Mouse (Mus musculus): Measurements from ENCODE around the gene Gm7879.

DNA sequence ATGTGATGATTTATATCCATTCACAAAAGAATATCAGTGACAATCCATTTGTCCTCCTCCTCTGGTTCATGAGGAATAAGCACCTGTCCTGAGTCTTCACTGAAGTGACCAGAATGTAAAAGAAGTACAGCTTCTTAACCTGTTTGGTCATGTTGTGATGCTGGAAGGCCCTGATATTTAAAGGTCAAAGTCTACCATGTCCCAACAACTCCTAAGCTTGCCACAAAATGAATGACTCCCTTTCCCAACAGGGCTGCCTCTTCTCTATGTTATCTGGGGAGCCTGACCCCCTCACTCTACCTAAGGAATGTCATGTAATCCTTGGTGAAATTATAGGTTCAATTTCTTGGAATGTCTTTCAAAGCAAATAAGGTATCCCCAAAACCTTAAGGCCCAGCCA, 14.8 kb downstream of the Gm7879 start:
- TF ChIP-seq CTCF (conservative IDR thresholded peaks at IDR 0.05; ENCODE audit: insufficient read depth, insufficient read length, low read depth, low read length) (no peak), POLR2A (IDR thresholded peaks at IDR 0.05; ENCODE audit: low read depth, low read length) (no peak)

Measured in kidney, adult 2 months (tissue).